Mouse (Mus musculus): Measurements from ENCODE around the gene Gpr12.

DNA sequence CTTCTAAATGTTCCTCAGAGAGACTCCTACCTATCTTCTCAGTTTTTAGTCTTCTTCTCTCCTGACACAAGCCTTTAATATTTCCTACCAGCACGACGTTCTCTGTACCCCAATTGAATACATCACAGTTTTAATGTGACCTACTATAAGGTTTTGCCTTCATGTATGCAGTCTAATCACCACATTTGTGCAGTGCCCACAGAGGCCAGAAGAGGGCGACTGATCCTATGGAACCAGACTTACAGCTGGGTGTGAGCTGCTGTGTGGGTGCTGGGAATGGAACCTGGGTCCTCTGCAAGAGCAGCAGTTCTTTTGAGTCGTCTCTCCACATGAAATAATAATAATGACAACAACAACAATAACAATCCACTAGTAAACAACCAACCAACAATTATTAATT lies 18.0 kb downstream of the Gpr12 start:
- TF ChIP-seq HCFC1 (IDR thresholded peaks at IDR 0.05; ENCODE audit: borderline replicate concordance, insufficient read depth, low read length) (no peak), MAFK (IDR thresholded peaks at IDR 0.05; ENCODE audit: insufficient read depth, low read depth, low read length) (no peak), CHD2 (IDR thresholded peaks at IDR 0.05; ENCODE audit: low read depth, low read length) (no peak), ZC3H11A (IDR thresholded peaks at IDR 0.05; ENCODE audit: borderline replicate concordance, low read depth, low read length) (no peak), ZNF384 (IDR thresholded peaks at IDR 0.05; ENCODE audit: low read depth, low read length) (no peak)

Measured in ES-E14 (cell line).